Mouse (Mus musculus) stomach, postnatal 0 days (tissue): Measurements from ENCODE around the gene Naglu.

ENCODE experiments used
- CTCF ChIP-seq: IDR thresholded peaks from 2 replicates; pipeline ENCODE4 v1.5.1; 2016; ENCODE audit warnings: antibody characterized with exemption, low read depth, mild to moderate bottlenecking, moderate library complexity
- EP300 ChIP-seq: optimal IDR thresholded peaks from 2 replicates; pipeline ENCODE3; 2016; ENCODE audit warnings: antibody characterized with exemption

DNA sequence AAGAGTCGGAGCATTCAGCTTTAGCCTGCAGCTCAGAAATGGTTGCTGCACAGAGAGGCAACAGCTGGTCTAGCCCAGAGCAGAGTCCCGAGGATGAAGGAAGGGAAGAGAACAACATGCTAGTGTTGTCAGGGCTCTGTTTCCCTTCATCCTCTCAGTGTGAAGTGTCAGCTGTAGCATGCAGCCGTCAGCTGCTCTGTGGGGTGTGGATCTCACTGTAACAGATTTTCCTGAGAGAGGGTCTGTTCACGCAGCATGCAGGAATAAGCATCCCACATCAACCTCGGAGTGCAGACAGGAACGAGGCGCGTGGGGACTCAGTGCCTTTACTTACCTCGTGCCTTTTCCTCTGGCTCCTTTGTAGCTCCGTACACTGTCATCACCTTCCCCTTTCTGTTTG is 32.0 kb upstream of the Naglu start:
- TF ChIP-seq EP300 (no peak), CTCF (no peak)
